Mouse (Mus musculus) heart, embryonic 12.5 days (tissue): Measurements from ENCODE around the gene Olfr351. TPM values are rescaled to one million over a fixed set of nuclear protein-coding genes. Genes with fewer than 3 reads are reported as not detected.

Experiments
- ATAC-seq: fragments of 200-750 bp; cut with Nextera tagmentation; 2 replicates; pipeline ENCODE4 v1.8.0; 2017; ENCODE audit warnings: moderate TSS enrichment, moderate library complexity; ENCODE audit not compliant: insufficient number of reproducible peaks, low FRiP score
- H3K27ac ChIP-seq: fragments of 300-500 bp; sonication (generic); 2 replicates; pipeline ENCODE4 v1.5.1; 2016; ENCODE audit warnings: mild to moderate bottlenecking, moderate library complexity; ENCODE audit not compliant: poor library complexity, severe bottlenecking
- H3K27me3 ChIP-seq: fragments of 300-500 bp; sonication (generic); replicated peaks from 2 replicates; pipeline ENCODE4 v1.6.1; 2016; ENCODE audit warnings: mild to moderate bottlenecking, moderate library complexity
- H3K36me3 ChIP-seq: fragments of 300-500 bp; sonication (generic); 2 replicates; pipeline ENCODE4 v1.6.1; 2016; ENCODE audit warnings: mild to moderate bottlenecking, moderate library complexity
- H3K4me1 ChIP-seq: fragments of 300-500 bp; sonication (generic); replicated peaks from 2 replicates; pipeline ENCODE4 v1.6.1; 2016; ENCODE audit warnings: mild to moderate bottlenecking
- H3K4me2 ChIP-seq: fragments of 300-500 bp; sonication (generic); 2 replicates; pipeline ENCODE4 v1.6.1; 2016; ENCODE audit warnings: mild to moderate bottlenecking, moderate library complexity
- H3K4me3 ChIP-seq: fragments of 300-500 bp; sonication (generic); 2 replicates; pipeline ENCODE4 v1.5.1; 2016; ENCODE audit warnings: mild to moderate bottlenecking
- H3K9ac ChIP-seq: fragments of 300-500 bp; sonication (generic); 2 replicates; pipeline ENCODE4 v1.6.1; 2016; ENCODE audit warnings: mild to moderate bottlenecking, moderate library complexity
- H3K9me3 ChIP-seq: fragments of 300-500 bp; sonication (generic); replicated peaks from 2 replicates; pipeline ENCODE4 v1.6.1; 2016; ENCODE audit warnings: mild to moderate bottlenecking, moderate library complexity
- WGBS: fragments of 180-500 bp; shearing (Covaris S2); methylation state at CpG from one replicate; pipeline ENCODE4 v1.1.7; 2016; 5-methylcytosine and 5-hydroxymethylcytosine counted together
- polyA plus RNA-seq: library from polyadenylated mRNA; unstranded; fragments of >200 nt; fragmentation: Nextera tagmentation; extraction: Ambion mirVana; gene quantifications from 2 replicates; pipeline ENCODE4 v1.2.1, GENCODE M21; 2016

Olfr351 gene
- not detected in 2 replicates for polyA plus RNA-seq

- no peak for ATAC-seq
- H3K27me3 ChIP-seq, result no peaks in the 10 kb centered on the region
- no peak within 1 kb of the TSS for H3K4me2 ChIP-seq
- no peaks in the 10 kb centered on the region for H3K4me1 ChIP-seq
- no peak within 1 kb of the TSS for H3K27ac ChIP-seq
- no peak within 1 kb of the TSS for H3K9ac ChIP-seq
- H3K9me3 ChIP-seq, result peaks cover 23% of the 10 kb centered on the region
- H3K4me3 ChIP-seq, result no peak within 1 kb of the TSS
- no peaks in the 10 kb centered on the region for H3K36me3 ChIP-seq
- WGBS, result 69% methylated on average over 1 of the region's 1 CpGs
Observed at GRCm38 (mm10) chr2:36862560-36862959, at the start of gene Olfr351. TSS of gene Olfr351 (minus strand) at chr2:36862660.

- H3K27me3 ChIP-seq, result no peaks in the 10 kb centered on the region
- peaks cover 12% of the 10 kb centered on the region for H3K9me3 ChIP-seq
- H3K4me1 ChIP-seq, result no peaks in the 10 kb centered on the region
- no peaks in the 10 kb centered on the region for H3K36me3 ChIP-seq
- no peak within 1 kb of the TSS for H3K4me3 ChIP-seq
- no peak within 1 kb of the TSS for H3K9ac ChIP-seq
- no peak within 1 kb of the TSS for H3K27ac ChIP-seq
- no peak within 1 kb of the TSS for H3K4me2 ChIP-seq
- ATAC-seq, result no peak
Observed at GRCm38 (mm10) chr2:36905380-36905779, 42.9 kb upstream of the Olfr351 start, which contains the start of gene Olfr354. TSS of gene Olfr354 (plus strand) at chr2:36905680.

DNA sequence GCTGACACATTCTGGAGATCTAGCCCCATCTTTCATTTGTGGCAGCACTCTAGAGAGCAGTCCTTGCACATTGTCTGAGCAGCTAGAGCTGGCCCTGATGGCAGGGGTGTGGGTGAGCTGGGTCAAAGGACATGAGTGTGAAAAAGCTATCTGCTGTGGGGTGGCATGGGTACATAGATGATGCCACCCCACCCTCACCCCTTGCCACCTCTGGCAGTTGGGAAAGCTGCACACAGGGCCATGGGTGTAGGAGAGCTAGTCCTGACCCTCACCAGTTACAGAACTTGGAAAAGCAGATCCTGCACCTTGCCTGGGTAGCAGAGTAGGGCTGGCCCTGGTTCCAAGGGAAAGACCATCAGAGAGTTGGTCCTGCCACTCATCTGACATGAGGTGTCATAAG lies 34.7 kb upstream of the Olfr351 start:
- Histone ChIP-seq H3K4me3 (no peak overlapping the region), H3K4me1 (no peaks in the 10 kb centered on the region), H3K9me3 (peaks cover 27% of the 10 kb centered on the region), H3K27me3 (no peaks in the 10 kb centered on the region), H3K4me2 (no peak overlapping the region), H3K9ac (no peak overlapping the region), H3K27ac (no peak overlapping the region), H3K36me3 (no peaks in the 10 kb centered on the region)
- no peak for ATAC-seq

- H3K4me1 ChIP-seq, result no peaks in the 10 kb centered on the region
- no peak within 1 kb of the TSS for H3K9ac ChIP-seq
- no peak for ATAC-seq
- H3K9me3 ChIP-seq, result peaks cover 16% of the 10 kb centered on the region
- H3K36me3 ChIP-seq, result no peaks in the 10 kb centered on the region
- no peak within 1 kb of the TSS for H3K27ac ChIP-seq
- H3K4me3 ChIP-seq, result no peak within 1 kb of the TSS
- H3K27me3 ChIP-seq, result no peaks in the 10 kb centered on the region
- H3K4me2 ChIP-seq, result no peak within 1 kb of the TSS
Observed at GRCm38 (mm10) chr2:36892836-36893235, 30.4 kb upstream of the Olfr351 start, which contains the start of gene Olfr353. TSS of gene Olfr353 (minus strand) at chr2:36892936.

DNA sequence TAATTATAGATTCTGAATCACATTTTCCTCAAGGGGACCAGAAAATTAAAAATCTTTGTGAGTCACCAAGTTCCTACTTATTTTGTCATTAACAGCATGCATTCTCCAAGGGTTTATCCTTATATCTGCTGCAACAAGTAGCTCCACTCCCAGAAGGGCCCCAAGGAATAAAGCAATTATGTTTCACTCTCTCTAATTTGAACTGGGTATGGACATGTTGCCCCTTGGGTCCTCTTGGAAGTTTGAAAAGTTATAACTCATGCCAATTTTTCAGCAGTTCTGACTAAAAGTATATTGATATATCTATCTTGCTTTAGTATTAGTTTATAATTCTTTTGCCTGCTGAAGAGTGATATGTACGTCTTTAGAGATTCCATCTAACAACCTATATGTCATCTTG lies 5.7 kb upstream of the Olfr351 start, which contains the start of gene Olfr352:
Gene Olfr352, plus strand, starts transcription at position 301 of the 400 bp plus-strand sequence.
- Histone ChIP-seq H3K36me3 (no peaks in the 10 kb centered on the region), H3K27ac (no peak within 1 kb of the TSS), H3K27me3 (no peaks in the 10 kb centered on the region), H3K4me2 (no peak within 1 kb of the TSS), H3K9me3 (peaks cover 15% of the 10 kb centered on the region), H3K4me3 (no peak within 1 kb of the TSS), H3K4me1 (no peaks in the 10 kb centered on the region), H3K9ac (no peak within 1 kb of the TSS)
- 67% methylated on average over 1 of the region's 1 CpGs for WGBS
- ATAC-seq, result no peak

DNA sequence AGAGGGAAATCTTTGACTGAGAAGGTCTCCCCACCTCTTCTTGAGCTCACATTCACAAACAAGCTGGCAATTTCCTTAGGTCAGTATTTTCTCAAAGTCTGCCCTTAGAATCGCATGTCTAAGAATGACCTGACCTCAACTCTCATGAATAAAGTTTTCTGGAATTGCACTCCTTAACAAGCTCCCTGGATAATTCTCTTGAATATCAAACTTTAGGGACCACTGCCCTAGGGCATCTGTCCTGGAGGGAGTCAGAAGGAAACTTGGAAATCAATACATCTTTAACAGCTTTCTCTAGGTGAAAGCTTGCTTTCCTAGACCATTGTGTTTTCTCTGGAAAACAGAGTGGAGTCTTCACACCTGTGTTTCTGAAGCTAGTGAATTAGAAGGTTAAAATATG lies 16.4 kb downstream of the Olfr351 start, which contains the start of gene Olfr350:
Gene Olfr350, plus strand, starts transcription at position 301 of the 400 bp plus-strand sequence.
- Histone ChIP-seq H3K27ac (no peak within 1 kb of the TSS), H3K9ac (no peak within 1 kb of the TSS), H3K4me1 (no peaks in the 10 kb centered on the region), H3K4me3 (no peak within 1 kb of the TSS), H3K4me2 (no peak within 1 kb of the TSS), H3K9me3 (peaks cover 18% of the 10 kb centered on the region), H3K27me3 (no peaks in the 10 kb centered on the region), H3K36me3 (no peaks in the 10 kb centered on the region)
- no peak for ATAC-seq
- WGBS, result 77% methylated on average over 1 of the region's 1 CpGs

DNA sequence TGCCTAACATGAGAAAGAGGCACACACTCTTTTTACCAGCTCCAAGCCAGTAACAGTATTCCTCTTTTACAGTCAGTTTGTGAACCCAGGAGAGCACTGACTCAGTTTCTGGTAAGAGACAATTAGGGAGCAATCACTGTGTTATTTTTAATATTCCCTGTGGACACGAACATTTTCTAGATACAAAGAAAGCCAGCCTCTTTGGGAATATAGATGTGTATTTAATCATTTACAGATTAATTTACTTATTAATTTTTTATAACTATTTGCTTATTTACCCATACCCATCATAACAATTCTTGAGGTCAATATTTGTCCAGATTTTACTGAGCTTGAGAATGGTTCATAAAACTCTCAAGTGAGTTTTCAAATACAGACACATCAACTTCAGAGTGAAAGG lies 45.5 kb downstream of the Olfr351 start, which contains the start of gene Olfr3:
Gene Olfr3, minus strand, starts transcription at position 101 of the 400 bp plus-strand sequence.
- H3K9me3 ChIP-seq, result peaks cover 32% of the 10 kb centered on the region
- H3K4me1 ChIP-seq, result no peaks in the 10 kb centered on the region
- no peak within 1 kb of the TSS for H3K4me3 ChIP-seq
- WGBS, result 73% methylated on average over 1 of the region's 1 CpGs
- no peaks in the 10 kb centered on the region for H3K36me3 ChIP-seq
- no peak for ATAC-seq
- no peak within 1 kb of the TSS for H3K27ac ChIP-seq
- no peak within 1 kb of the TSS for H3K9ac ChIP-seq
- no peak within 1 kb of the TSS for H3K4me2 ChIP-seq
- no peaks in the 10 kb centered on the region for H3K27me3 ChIP-seq

Other genes with a start within 250 kb of the Olfr351 start
- gene Olfr345, start 222.6 kb downstream of the Olfr351 start, polyA plus RNA-seq, result not detected in 2 replicates
- not detected in 2 replicates for gene Olfr346, start 176.9 kb downstream of the Olfr351 start, polyA plus RNA-seq
- not detected in 2 replicates for gene Olfr347, start 130.8 kb downstream of the Olfr351 start, polyA plus RNA-seq
- gene Olfr348, start 78.4 kb downstream of the Olfr351 start, polyA plus RNA-seq, result not detected in 2 replicates
- gene Olfr50, start 72.1 kb downstream of the Olfr351 start, polyA plus RNA-seq, result not detected in 2 replicates
- gene Olfr3, start 45.6 kb downstream of the Olfr351 start, polyA plus RNA-seq, result not detected in 2 replicates
- not detected in 2 replicates for gene Olfr350, start 16.4 kb downstream of the Olfr351 start, polyA plus RNA-seq
- not detected in 2 replicates for gene Olfr352, start 5.8 kb upstream of the Olfr351 start, polyA plus RNA-seq
- gene Olfr353, start 30.3 kb upstream of the Olfr351 start, polyA plus RNA-seq, result not detected in 2 replicates
- gene Olfr354, start 43.0 kb upstream of the Olfr351 start, polyA plus RNA-seq, result not detected in 2 replicates
- gene Olfr355, start 66.2 kb upstream of the Olfr351 start, polyA plus RNA-seq, result not detected in 2 replicates
- gene Olfr356, start 74.5 kb upstream of the Olfr351 start, polyA plus RNA-seq, result not detected in 2 replicates
- not detected in 2 replicates for gene Olfr357, start 131.2 kb upstream of the Olfr351 start, polyA plus RNA-seq
- gene Olfr358, start 146.7 kb upstream of the Olfr351 start, polyA plus RNA-seq, result not detected in 2 replicates
- not detected in 2 replicates for gene Olfr360, start 203.1 kb upstream of the Olfr351 start, polyA plus RNA-seq
- gene Olfr361, start 226.6 kb upstream of the Olfr351 start, polyA plus RNA-seq, result not detected in 2 replicates